Mouse (Mus musculus) myocyte (in vitro differentiated cells): Measurements from ENCODE around the gene Leng8. TPM values are rescaled to one million over a fixed set of nuclear protein-coding genes. Genes with fewer than 3 reads are reported as not detected.
A peak's percentile ranks its signal among the peaks of the same experiment; 100 is the strongest.

Source experiments
- H3K27me3 ChIP-seq: one replicate; pipeline ENCODE4 v1.6.1; 2011; ENCODE audit not compliant: control insufficient read depth, insufficient read depth, insufficient read length
- H3K36me3 ChIP-seq: one replicate; pipeline ENCODE4 v1.6.1; 2011; ENCODE audit not compliant: control insufficient read depth, insufficient read depth
- H3K4me2 ChIP-seq: one replicate; pipeline ENCODE4 v1.6.1; 2011; ENCODE audit warnings: low read depth, control low read depth
- H3K4me3 ChIP-seq: one replicate; pipeline ENCODE4 v1.5.1; 2011; ENCODE audit warnings: mild to moderate bottlenecking, control low read depth, moderate library complexity
- H3K79me2 ChIP-seq: one replicate; pipeline ENCODE4 v1.6.1; 2011; ENCODE audit not compliant: control insufficient read depth, insufficient read depth
- H3ac ChIP-seq: one replicate; pipeline ENCODE4 v1.6.1; 2011; ENCODE audit not compliant: control insufficient read depth, insufficient read length
- CEBPB ChIP-seq: IDR thresholded peaks from 2 replicates; pipeline ENCODE4 v1.6.1; 2011; ENCODE audit warnings: mild to moderate bottlenecking, moderate library complexity; ENCODE audit not compliant: poor library complexity, insufficient read depth, severe bottlenecking
- E2F4 ChIP-seq: IDR thresholded peaks from one replicate; pipeline ENCODE4 v1.6.1; 2011; ENCODE audit warnings: mild to moderate bottlenecking, control low read depth, moderate library complexity; ENCODE audit not compliant: insufficient read depth
- MAX ChIP-seq: IDR thresholded peaks from one replicate; pipeline ENCODE4 v1.6.1; 2011; ENCODE audit warnings: low read depth, mild to moderate bottlenecking, control low read depth
- MYOD1 ChIP-seq, 3 experiments: IDR thresholded peaks; one replicate each; pipeline ENCODE4 v1.6.1; 2011; ENCODE audit warnings: control low read depth in 2 of 3, low read depth in 2 of 3, mild to moderate bottlenecking in 2 of 3, moderate library complexity in 1 of 3; ENCODE audit not compliant: insufficient read length in 2 of 3, control insufficient read depth in 1 of 3
- MYOG ChIP-seq, 3 experiments: IDR thresholded peaks; one replicate each; pipeline ENCODE4 v1.6.1; 2011; ENCODE audit warnings: control low read depth in 2 of 3, low read depth in 2 of 3, mild to moderate bottlenecking in 2 of 3; ENCODE audit not compliant: insufficient read length in 2 of 3, control insufficient read depth in 1 of 3, insufficient read depth in 1 of 3
- POLR2A ChIP-seq: IDR thresholded peaks from one replicate; pipeline ENCODE4 v1.6.1; 2011; ENCODE audit warnings: low read depth, mild to moderate bottlenecking, control low read depth, moderate library complexity; ENCODE audit not compliant: insufficient read length
- POLR2AphosphoS2 ChIP-seq: IDR thresholded peaks from one replicate; pipeline ENCODE4 v1.6.1; 2011; ENCODE audit warnings: low read depth, control low read depth; ENCODE audit not compliant: insufficient read length
- REST ChIP-seq: IDR thresholded peaks from one replicate; pipeline ENCODE4 v1.6.1; 2011; ENCODE audit warnings: mild to moderate bottlenecking, control low read depth, moderate library complexity; ENCODE audit not compliant: insufficient read depth, insufficient read length
- SRF ChIP-seq: IDR thresholded peaks from one replicate; pipeline ENCODE4 v1.6.1; 2011; ENCODE audit warnings: low read depth; ENCODE audit not compliant: control insufficient read depth, insufficient read length
- TCF12 ChIP-seq: IDR thresholded peaks from one replicate; pipeline ENCODE4 v1.6.1; 2011; ENCODE audit warnings: mild to moderate bottlenecking, control low read depth; ENCODE audit not compliant: poor library complexity, insufficient read depth, severe bottlenecking
- TCF3 ChIP-seq: IDR thresholded peaks from one replicate; pipeline ENCODE4 v1.6.1; 2011; ENCODE audit warnings: low read depth, control low read depth; ENCODE audit not compliant: insufficient read length
- USF1 ChIP-seq: IDR thresholded peaks from one replicate; pipeline ENCODE4 v1.6.1; 2011; ENCODE audit warnings: low read depth, mild to moderate bottlenecking, control low read depth, moderate library complexity
- polyA plus RNA-seq: library from polyadenylated mRNA; unstranded; fragments of >200 nt; fragmentation: generic; extraction: Trizol; gene quantifications from one replicate; pipeline ENCODE4 v1.2.1, GENCODE M21; 2012; ENCODE audit warnings: missing spikeins

Leng8 gene
- polyA plus RNA-seq, 1 experiment, result 33.3 TPM

GRCm38 (mm10) chr7:4131964-4132363, 4.9 kb upstream of the Leng8 start:
- no peak overlapping the region for H3ac ChIP-seq
- H3K27me3 ChIP-seq, result no peaks in the 10 kb centered on the region
- H3K4me3 ChIP-seq, result no peak overlapping the region
- no peak for TF ChIP-seq TCF3
- no peak for TF ChIP-seq USF1
- no peak for TF ChIP-seq CEBPB
- TF ChIP-seq SRF, result no peak
- no peak for TF ChIP-seq MYOD1 (IDR thresholded peaks at IDR 0.05; ENCODE audit: control insufficient read depth in 1 of 3, insufficient read length in 2 of 3, low read depth in 2 of 3)
- TF ChIP-seq MYOG (IDR thresholded peaks at IDR 0.05; ENCODE audit: control insufficient read depth in 1 of 3, insufficient read depth in 1 of 3, insufficient read length in 2 of 3, low read depth in 2 of 3), result no peak
- no peak for TF ChIP-seq TCF12
- TF ChIP-seq E2F4, result no peak
- no peak overlapping the region for H3K4me2 ChIP-seq
- H3K79me2 ChIP-seq, result no peaks in the 10 kb centered on the region
- H3K36me3 ChIP-seq, result no peaks in the 10 kb centered on the region

- no peak overlapping the region for H3ac ChIP-seq
- H3K4me3 ChIP-seq, result no peak overlapping the region
- no peak overlapping the region for H3K4me2 ChIP-seq
- H3K79me2 ChIP-seq, result peaks cover 4% of the 10 kb centered on the region
- TF ChIP-seq TCF3 (no peak), SRF (no peak), TCF12 (no peak), CEBPB (no peak)
- H3K27me3 ChIP-seq, result no peaks in the 10 kb centered on the region
- H3K36me3 ChIP-seq, result no peaks in the 10 kb centered on the region
Observed at GRCm38 (mm10) chr7:4132581-4132980, 4.3 kb upstream of the Leng8 start.

GRCm38 (mm10) chr7:4132998-4133397, 3.8 kb upstream of the Leng8 start:
- no peak overlapping the region for H3ac ChIP-seq
- no peak overlapping the region for H3K4me2 ChIP-seq
- no peak overlapping the region for H3K4me3 ChIP-seq
- H3K27me3 ChIP-seq, result no peaks in the 10 kb centered on the region
- H3K36me3 ChIP-seq, result no peaks in the 10 kb centered on the region
- TF ChIP-seq TCF3 (no peak), TCF12 (no peak), MYOD1 (IDR thresholded peaks at IDR 0.05; ENCODE audit: control insufficient read depth in 1 of 3, insufficient read length in 2 of 3, low read depth in 2 of 3) (no peak), E2F4 (no peak), SRF (no peak), CEBPB (no peak), POLR2A (no peak), POLR2AphosphoS2 (no peak), MAX (no peak), REST (no peak), USF1 (no peak)
- peaks cover 8% of the 10 kb centered on the region for H3K79me2 ChIP-seq

- Histone ChIP-seq H3K27me3 (no peaks in the 10 kb centered on the region), H3K79me2 (peaks cover 27% of the 10 kb centered on the region), H3K36me3 (peaks cover 5% of the 10 kb centered on the region), H3K4me2 (no peak overlapping the region), H3ac (no peak overlapping the region), H3K4me3 (no peak overlapping the region)
- TF ChIP-seq POLR2A, result no peak
- TF ChIP-seq TCF12, result no peak
- no peak for TF ChIP-seq MAX
Observed at GRCm38 (mm10) chr7:4134911-4135310, 1.9 kb upstream of the Leng8 start.

GRCm38 (mm10) chr7:4136404-4136770, 452 bp upstream of the Leng8 start:
- Histone ChIP-seq H3K79me2 (peaks cover 31% of the 10 kb centered on the region), H3ac (peak overlapping the region; percentile 69), H3K27me3 (no peaks in the 10 kb centered on the region), H3K4me2 (peak overlapping the region; percentile 63), H3K36me3 (peaks cover 15% of the 10 kb centered on the region), H3K4me3 (peak overlapping the region; percentile 73)
- TF ChIP-seq E2F4, result no peak

- no peaks in the 10 kb centered on the region for H3K27me3 ChIP-seq
- peaks cover 26% of the 10 kb centered on the region for H3K36me3 ChIP-seq
- H3K79me2 ChIP-seq, result peaks cover 31% of the 10 kb centered on the region
- H3K4me3 ChIP-seq, result peak overlapping the region; percentile 73
- H3ac ChIP-seq, result peak overlapping the region; percentile 69
- peak overlapping the region; percentile 82 for H3K4me2 ChIP-seq
- no peak for TF ChIP-seq MYOG (IDR thresholded peaks at IDR 0.05; ENCODE audit: control insufficient read depth in 1 of 3, insufficient read depth in 1 of 3, insufficient read length in 2 of 3, low read depth in 2 of 3)
- TF ChIP-seq CEBPB, result no peak
- no peak for TF ChIP-seq SRF
- TF ChIP-seq POLR2A, result no peak
- no peak for TF ChIP-seq MYOD1 (IDR thresholded peaks at IDR 0.05; ENCODE audit: control insufficient read depth in 1 of 3, insufficient read length in 2 of 3, low read depth in 2 of 3)
- no peak for TF ChIP-seq REST
- TF ChIP-seq TCF3, result no peak
Observed at GRCm38 (mm10) chr7:4137746-4138145, 907 bp downstream of the Leng8 start.
